Mouse (Mus musculus) brain, embryonic 14.5 days (tissue): Measurements from ENCODE around the gene Psme1.

Source experiments
- CTCF ChIP-seq: fragments of 200-500 bp; IDR thresholded peaks from 2 replicates; pipeline ENCODE4 v1.5.1; 2012; ENCODE audit warnings: inconsistent platforms, mild to moderate bottlenecking, moderate library complexity, borderline replicate concordance; ENCODE audit not compliant: insufficient read depth, insufficient read length; ENCODE audit errors: extremely low read depth
- POLR2A ChIP-seq: fragments of 200-500 bp; IDR thresholded peaks from 2 replicates; pipeline ENCODE4 v1.6.1; 2012; ENCODE audit warnings: mild to moderate bottlenecking, inconsistent platforms, borderline replicate concordance; ENCODE audit not compliant: poor library complexity, insufficient read depth, insufficient read length, severe bottlenecking; ENCODE audit errors: extremely low read depth

- TF ChIP-seq POLR2A, result no peak
- no peak for TF ChIP-seq CTCF
These were observed 37.1 kb upstream of the Psme1 start for GRCm38 (mm10) chr14:55540787-55541321.
